Comparison of ENCODE assay signal across 8 mouse cellular contexts in genomic region chr4:137164933-137165332, GRCm38 (mm10).
DNase-seq lines count a peak whose midpoint lies in the region; ATAC-seq and TF ChIP-seq lines count a peak whose summit lies in the region.

No protein-coding gene starts in this region.

- H3K4me3 ChIP-seq in ES-Bruce4 (ENCODE audit: low read depth, low read length) = peak overlapping the region; percentile 33
- H3K4me3 ChIP-seq in embryonic facial prominence, embryonic 10.5 days = peak overlapping the region; percentile 40
- H3K4me3 ChIP-seq in intestine, postnatal 0 days (ENCODE audit: low read depth, low read length) = peak overlapping the region; percentile 38
- peak overlapping the region; percentile 43 for H3K4me3 ChIP-seq in lung, embryonic 16.5 days (ENCODE audit: low read length)

- H3K4me1 ChIP-seq in ES-Bruce4 (ENCODE audit: control insufficient read depth, insufficient read depth, low read length) = no peaks in the 10 kb centered on the region
- H3K4me1 ChIP-seq in embryonic facial prominence, embryonic 10.5 days = peaks cover 15% of the 10 kb centered on the region
- H3K4me1 ChIP-seq in intestine, postnatal 0 days (replicated peaks; ENCODE audit: control insufficient read depth, insufficient read depth, low read length) = no peaks in the 10 kb centered on the region
- peaks cover 6% of the 10 kb centered on the region for H3K4me1 ChIP-seq in lung, embryonic 16.5 days (replicated peaks; ENCODE audit: control insufficient read depth, insufficient read depth, low read length)

- H3K27me3 ChIP-seq in ES-Bruce4 (ENCODE audit: control insufficient read depth, insufficient read depth, low read length, poor library complexity, severe bottlenecking) = no peaks in the 10 kb centered on the region
- peaks cover 32% of the 10 kb centered on the region for H3K27me3 ChIP-seq in embryonic facial prominence, embryonic 10.5 days (replicated peaks; ENCODE audit: low read depth, poor library complexity, severe bottlenecking)
- peaks cover 12% of the 10 kb centered on the region; the same call in 1 of the 2 replicates for H3K27me3 ChIP-seq in intestine, postnatal 0 days (replicated peaks; ENCODE audit: control insufficient read depth, insufficient read depth, low read length)
- H3K27me3 ChIP-seq in lung, embryonic 16.5 days (ENCODE audit: control insufficient read depth, insufficient read depth, low read depth, low read length) = 0 out of 2 replicates have a peak, but pooled peaks cover 2% of the 10 kb centered on the region

- TF ChIP-seq POLR2A in ES-Bruce4 (IDR thresholded peaks at IDR 0.05; ENCODE audit: insufficient read depth, low read length) = no peak

- no peaks in the 10 kb centered on the region for H3K36me3 ChIP-seq in ES-Bruce4 (ENCODE audit: control insufficient read depth, insufficient read depth, low read length, poor library complexity, severe bottlenecking)
- no peaks in the 10 kb centered on the region for H3K36me3 ChIP-seq in embryonic facial prominence, embryonic 10.5 days (replicated peaks)
- H3K36me3 ChIP-seq in intestine, postnatal 0 days (ENCODE audit: control insufficient read depth, insufficient read depth) = no peaks in the 10 kb centered on the region
- H3K36me3 ChIP-seq in lung, embryonic 16.5 days (ENCODE audit: control insufficient read depth, insufficient read depth, low read length) = no peaks in the 10 kb centered on the region

- peak overlapping the region; percentile 77 for H3K4me2 ChIP-seq in intestine, postnatal 0 days (replicated peaks; ENCODE audit: low read depth)
- H3K4me2 ChIP-seq in lung, embryonic 16.5 days (ENCODE audit: low read depth, low read length) = peak overlapping the region; percentile 68

- ATAC-seq in intestine, postnatal 0 days = peak; percentile 83
- peak; percentile 83 for ATAC-seq in lung, embryonic 16.5 days (ENCODE audit: low read depth)
- no peak for ATAC-seq in monocyte, adult 5-6 weeks (replicated peaks; ENCODE audit: insufficient number of reproducible peaks, low FRiP score, low TSS enrichment, poor library complexity, severe bottlenecking)
- ATAC-seq in CD4-positive, CD25-positive, alpha-beta regulatory T cell, adult 4 months = no peak

- TF ChIP-seq EP300 in ES-Bruce4 (IDR thresholded peaks at IDR 0.05; ENCODE audit: insufficient read depth, low read depth, low read length) = no peak

- H3K9me3 ChIP-seq in ES-Bruce4 (replicated peaks; ENCODE audit: control insufficient read depth, insufficient read depth, low read length, poor library complexity, severe bottlenecking) = no peaks in the 10 kb centered on the region
- no peaks in the 10 kb centered on the region for H3K9me3 ChIP-seq in embryonic facial prominence, embryonic 10.5 days
- H3K9me3 ChIP-seq in intestine, postnatal 0 days (ENCODE audit: control insufficient read depth) = no peaks in the 10 kb centered on the region
- H3K9me3 ChIP-seq in lung, embryonic 16.5 days (ENCODE audit: control insufficient read depth, low read length) = no peaks in the 10 kb centered on the region; the same call in 1 of the 2 replicates

- H3K27ac ChIP-seq in ES-Bruce4 (ENCODE audit: insufficient read depth, low read length) = no peak overlapping the region
- H3K27ac ChIP-seq in embryonic facial prominence, embryonic 10.5 days (replicated peaks) = peak overlapping the region; percentile 37; the same call in 1 of the 2 replicates
- H3K27ac ChIP-seq in intestine, postnatal 0 days (ENCODE audit: low read depth, low read length) = no peak overlapping the region
- H3K27ac ChIP-seq in lung, embryonic 16.5 days (ENCODE audit: low read length) = peak overlapping the region; percentile 69

- intact Hi-C loops in left cerebral cortex, postnatal 25 days (cut with DNase I) = loop anchor here (1.0 to 5.0 kb wide), 3 partner anchors 88 to 144 kb away; no protein-coding TSS in a partner anchor

- no peak for TF ChIP-seq CTCF in ES-Bruce4 (IDR thresholded peaks at IDR 0.05; ENCODE audit: low read depth, low read length)
- TF ChIP-seq CTCF in intestine, postnatal 0 days (IDR thresholded peaks at IDR 0.05; ENCODE audit: low read depth) = no peak

- no peak overlapping the region for H3K9ac ChIP-seq in ES-Bruce4 (ENCODE audit: low read depth, poor library complexity, severe bottlenecking)
- H3K9ac ChIP-seq in intestine, postnatal 0 days (ENCODE audit: low read depth, low read length) = no peak overlapping the region
- H3K9ac ChIP-seq in lung, embryonic 16.5 days (ENCODE audit: low read length) = no peak overlapping the region; the same call in 1 of the 2 replicates

- peak; percentile 50 for DNase-seq in embryonic facial prominence, embryonic 10.5 days (ENCODE audit: low spot score)
- DNase-seq in left cerebral cortex, postnatal 25 days (ENCODE audit: low spot score in 2 of 2) = no peak
- no peak for DNase-seq in adipocyte (ENCODE audit: low spot score)

- 37% methylated on average over 9 of the region's 9 CpGs for WGBS in embryonic facial prominence, embryonic 10.5 days
- 14% methylated on average over 9 of the region's 9 CpGs for WGBS in intestine, postnatal 0 days
- WGBS in lung, embryonic 16.5 days = 31% methylated on average over 9 of the region's 9 CpGs

Comparison
In these comparisons a context has a peak if more than half of its experiments do, and no peak if none do; other contexts are left out.
1. H3K27ac ChIP-seq: peak in embryonic facial prominence, embryonic 10.5 days (single experiment) and lung, embryonic 16.5 days (single experiment); none in ES-Bruce4 (single experiment) and intestine, postnatal 0 days (single experiment).
2. ATAC-seq: peak in intestine, postnatal 0 days (single experiment) and lung, embryonic 16.5 days (single experiment); none in monocyte, adult 5-6 weeks (single experiment) and CD4-positive, CD25-positive, alpha-beta regulatory T cell, adult 4 months (single experiment).
3. Peak in every context shown above with its lines, with median percentiles within 50 percentile points of each other: H3K4me3 ChIP-seq.